Mouse (Mus musculus) cerebellum, adult 11-12 months (tissue): Measurements from ENCODE around the gene Vcl.

ENCODE experiments used
- DNase-seq: peaks from one replicate; pipeline ENCODE4 v3.0.0; 2022

The Vcl gene

DNA sequence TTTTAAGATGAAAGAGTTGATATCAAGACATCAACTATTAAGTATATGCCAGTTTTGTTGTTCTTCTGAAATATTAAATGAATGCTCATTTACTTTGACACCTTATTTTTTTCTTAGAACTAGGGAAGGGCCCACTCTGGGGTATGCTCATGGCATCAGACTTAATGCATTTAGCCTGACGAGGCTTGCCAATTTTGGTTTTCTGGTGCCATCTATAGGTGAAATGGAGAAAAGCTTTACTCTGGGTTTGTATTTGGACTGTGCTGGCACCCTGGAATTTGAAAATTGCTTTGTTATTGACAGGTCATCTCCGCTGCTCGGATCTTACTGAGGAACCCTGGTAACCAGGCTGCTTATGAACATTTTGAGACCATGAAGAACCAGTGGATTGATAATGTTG, 89.8 kb downstream of the Vcl start:
- no peak for DNase-seq

- peak; percentile 26 for DNase-seq
These were observed 91.2 kb downstream of the Vcl start for GRCm38 (mm10) chr14:21020435-21020834.

- no peak for DNase-seq
These were observed 98.3 kb downstream of the Vcl start for GRCm38 (mm10) chr14:21027542-21027941.

DNA sequence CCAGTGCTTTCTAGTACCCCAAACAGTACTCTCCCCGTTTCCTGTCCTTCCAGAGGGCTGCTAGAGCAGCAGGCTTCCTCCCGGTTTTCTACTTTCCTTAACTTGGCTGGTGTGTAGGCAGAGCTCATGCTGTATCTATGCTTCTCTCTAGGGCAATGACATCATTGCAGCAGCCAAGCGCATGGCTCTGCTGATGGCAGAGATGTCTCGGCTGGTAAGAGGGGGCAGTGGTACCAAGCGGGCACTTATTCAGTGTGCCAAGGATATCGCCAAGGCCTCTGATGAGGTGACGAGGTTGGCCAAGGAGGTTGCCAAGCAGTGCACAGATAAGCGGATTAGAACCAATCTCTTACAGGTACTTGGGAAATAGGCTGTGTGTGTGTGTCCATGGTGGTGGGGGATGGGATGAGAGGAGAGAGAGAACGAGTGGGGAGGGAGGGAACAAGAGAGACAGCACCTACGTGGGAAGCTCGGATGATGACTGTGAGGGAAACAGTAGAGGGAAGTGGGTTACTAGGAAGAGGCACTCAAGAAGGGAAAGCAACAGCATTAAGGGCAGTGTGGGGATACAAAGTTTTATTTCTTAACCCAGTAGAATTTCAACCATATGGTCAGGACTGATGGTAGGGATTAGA, 99.9 kb downstream of the Vcl start:
- no peak for DNase-seq

GRCm38 (mm10) chr14:21031783-21032511, 102.7 kb downstream of the Vcl start:
- no peak for DNase-seq

DNA sequence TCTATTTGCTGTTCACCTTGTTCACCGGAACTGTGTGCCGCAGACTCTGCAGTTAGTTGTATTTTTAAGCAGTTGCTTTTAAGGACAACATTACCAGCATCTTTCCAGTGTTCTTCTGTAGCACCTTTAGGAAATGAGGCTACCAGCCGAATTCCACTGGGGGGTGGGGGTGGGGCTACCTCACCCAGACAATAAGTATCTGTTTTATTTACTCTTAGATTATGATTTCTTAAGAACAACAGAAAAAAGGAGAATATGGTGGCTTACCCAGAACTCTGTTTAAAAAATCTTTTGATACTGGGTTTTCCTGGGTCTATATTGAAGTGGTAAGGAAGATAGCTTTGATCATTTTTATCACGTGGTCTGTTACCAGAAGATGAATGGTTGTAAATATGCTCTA, 105.1 kb downstream of the Vcl start:
- DNase-seq: no peak

DNA sequence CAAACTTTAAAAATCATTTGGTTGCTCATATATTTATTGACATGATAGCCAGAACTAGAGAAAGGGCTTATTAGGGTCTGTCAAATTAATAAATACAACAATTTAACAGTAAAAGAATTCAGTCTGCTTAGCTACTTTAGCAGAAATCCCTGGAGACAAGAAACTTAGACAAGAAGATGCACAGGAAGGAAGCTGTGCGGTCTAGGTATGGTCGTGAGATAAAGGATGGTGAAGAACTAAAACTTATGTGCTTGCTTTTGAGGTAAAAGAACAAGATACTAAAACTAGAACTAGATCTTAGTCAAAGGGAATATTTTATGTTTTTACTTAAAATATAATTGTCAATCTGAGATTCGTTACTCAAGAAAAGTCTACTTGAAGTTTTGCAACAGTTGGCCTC, 105.6 kb downstream of the Vcl start:
- no peak for DNase-seq

GRCm38 (mm10) chr14:21039077-21039476, 109.9 kb downstream of the Vcl start:
- DNase-seq: no peak

- no peak for DNase-seq
These were observed 110.4 kb downstream of the Vcl start for GRCm38 (mm10) chr14:21039623-21040022.

DNA sequence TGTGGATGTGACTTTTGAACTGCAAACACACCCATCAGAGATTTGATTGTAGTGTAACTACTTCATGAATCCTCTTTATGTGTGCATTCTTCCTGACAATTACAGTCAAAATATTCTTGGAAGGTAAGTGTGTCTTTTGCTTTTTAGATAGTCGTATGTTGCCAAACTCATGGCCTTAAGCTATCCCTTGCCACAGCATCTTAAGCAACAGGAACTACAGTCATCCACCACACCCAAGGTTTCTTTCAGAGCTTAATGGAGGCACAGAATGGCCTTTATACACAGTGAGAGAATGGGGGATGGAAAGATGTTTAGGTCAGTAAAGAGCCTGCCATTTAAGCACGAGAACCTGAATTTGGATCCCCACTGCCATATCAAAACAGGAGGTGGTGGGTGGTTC, 118.6 kb downstream of the Vcl start:
- DNase-seq: no peak

GRCm38 (mm10) chr14:21048879-21049278, 119.7 kb downstream of the Vcl start:
- no peak for DNase-seq

DNA sequence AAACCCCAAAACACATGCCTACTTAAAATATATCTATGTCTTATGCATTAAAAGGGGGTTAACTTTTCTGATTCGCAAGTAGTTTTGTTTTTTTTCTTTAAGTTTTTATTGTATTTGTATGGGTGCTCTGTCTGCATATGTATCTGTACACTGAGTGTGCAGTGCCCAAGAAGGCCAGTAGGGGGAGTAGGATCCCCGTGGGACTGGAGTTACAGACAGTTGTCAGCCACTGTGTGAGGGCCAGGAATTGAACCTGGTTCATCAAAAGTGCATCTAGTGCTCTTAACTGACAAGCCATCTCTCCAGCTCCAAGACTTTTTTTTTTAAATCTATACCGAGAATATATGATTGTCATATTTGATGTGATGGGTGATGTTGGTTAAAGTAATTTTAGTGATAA, 121.5 kb downstream of the Vcl start:
- no peak for DNase-seq

DNA sequence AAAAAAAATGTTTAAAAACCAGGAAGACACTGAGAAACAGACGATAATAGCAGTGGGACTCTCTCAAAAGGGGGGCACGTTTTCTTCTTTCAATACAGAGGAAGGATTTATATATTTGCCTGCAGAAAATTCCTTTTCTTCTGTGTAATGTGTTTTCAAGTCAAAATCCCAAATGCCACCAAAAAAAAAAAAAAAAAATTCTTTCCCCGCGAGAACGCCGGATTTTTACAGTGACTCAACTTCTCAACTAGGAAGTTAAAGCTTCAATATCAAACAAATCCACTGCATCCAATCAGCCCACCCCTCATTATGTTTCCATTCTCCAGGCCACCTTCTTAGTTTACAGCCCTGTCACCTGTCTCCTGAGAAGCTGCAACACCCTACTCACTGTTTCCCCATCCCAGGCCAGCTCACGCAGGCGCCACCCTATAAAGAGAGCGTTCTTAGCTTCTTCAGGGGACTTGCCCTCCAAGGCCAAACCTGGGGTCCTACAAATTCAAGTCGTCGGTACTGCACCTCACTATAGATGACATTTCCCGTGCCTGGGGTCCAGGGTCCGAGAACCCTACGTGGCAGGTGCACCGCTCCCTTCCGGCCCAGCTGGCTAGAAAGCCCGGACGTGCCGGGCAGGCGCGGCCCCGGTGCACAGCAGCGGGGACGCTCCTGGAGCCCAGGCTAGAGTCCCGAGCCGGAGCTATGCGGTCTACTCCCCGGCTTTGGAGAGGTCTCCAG, 122.3 kb downstream of the Vcl start:
- DNase-seq: no peak

DNA sequence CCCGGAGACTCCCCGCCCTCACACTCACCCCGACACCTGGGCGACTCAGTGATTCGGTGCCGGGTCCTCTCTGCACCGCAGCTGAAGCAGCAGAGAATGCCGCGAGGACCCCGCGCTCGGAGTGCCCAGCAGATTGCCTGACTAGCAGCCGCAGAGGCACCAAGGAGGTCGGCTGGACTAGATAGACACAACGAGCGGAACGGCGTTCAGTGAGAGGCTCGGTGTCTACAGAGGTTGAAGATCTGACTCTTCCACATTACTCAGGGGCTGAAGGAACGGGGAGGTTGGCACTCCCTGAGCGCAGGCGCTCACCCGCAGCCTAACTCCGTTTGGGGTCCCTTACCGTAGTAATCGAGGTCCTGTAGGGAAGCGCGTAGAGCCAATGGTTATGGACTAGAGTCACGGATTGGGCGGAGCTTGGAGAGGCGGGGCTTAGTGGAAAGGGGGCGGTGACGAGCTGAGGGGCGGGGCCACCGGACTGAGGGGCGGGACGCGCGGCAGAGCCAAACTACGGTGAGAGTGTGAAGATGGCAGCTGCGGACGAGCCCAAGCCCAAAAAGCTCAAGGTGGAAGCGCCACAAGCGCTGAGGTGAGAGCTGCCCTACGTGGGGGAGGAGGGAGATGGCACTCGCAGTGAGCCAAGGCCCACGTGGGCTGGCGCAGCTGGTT, 123.0 kb downstream of the Vcl start, which contains the start of the genes Ap3m1 and Adk:
Gene Ap3m1, minus strand, starts transcription at position 397 of the 669 bp plus-strand sequence.
Gene Adk, plus strand, starts transcription at position 463 of the 669 bp plus-strand sequence.
- DNase-seq: peak; percentile 91

- peak; percentile 86 for DNase-seq
These were observed 123.6 kb downstream of the Vcl start for GRCm38 (mm10) chr14:21052781-21053130.

- DNase-seq: no peak
These were observed 124.0 kb downstream of the Vcl start for GRCm38 (mm10) chr14:21053151-21053550.

DNA sequence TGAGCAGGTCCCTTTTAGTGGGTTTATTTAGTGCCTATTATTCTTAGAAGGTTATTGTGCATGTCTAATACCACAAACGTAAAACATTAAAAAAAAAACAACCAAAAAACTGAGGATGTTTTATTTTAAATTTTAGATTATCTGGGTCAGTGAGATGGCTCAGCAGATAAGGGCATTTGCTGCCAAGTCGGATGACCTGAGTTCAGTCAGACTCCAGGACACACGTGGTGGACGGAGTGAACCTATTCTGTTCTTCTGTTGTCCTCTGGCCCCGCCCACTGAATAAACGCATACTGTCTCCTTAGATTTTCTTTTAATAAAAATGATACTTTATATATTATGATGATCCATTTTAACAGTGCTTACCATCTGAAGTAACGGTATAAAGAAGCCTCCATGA, 124.4 kb downstream of the Vcl start:
- peak; percentile 38 for DNase-seq

DNA sequence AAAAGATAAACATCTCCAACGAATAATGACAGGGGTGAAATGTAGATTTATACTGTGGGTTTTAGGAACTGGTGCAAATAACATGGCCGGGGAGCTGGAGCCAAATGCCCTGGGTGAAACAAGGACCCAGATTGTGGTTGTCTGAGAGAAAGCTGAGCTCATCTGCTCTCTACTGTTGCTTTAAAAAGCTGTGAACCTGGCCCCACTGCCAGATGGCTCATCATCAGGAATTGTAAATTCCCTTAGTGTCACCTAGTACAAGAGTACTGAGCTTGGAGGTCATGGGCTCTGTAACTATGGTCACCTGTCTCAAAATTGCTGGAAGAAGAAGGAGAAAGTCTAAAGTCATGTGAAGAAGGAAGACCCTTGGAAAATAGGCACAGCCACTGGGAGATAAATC, 129.8 kb downstream of the Vcl start:
- DNase-seq: no peak

DNA sequence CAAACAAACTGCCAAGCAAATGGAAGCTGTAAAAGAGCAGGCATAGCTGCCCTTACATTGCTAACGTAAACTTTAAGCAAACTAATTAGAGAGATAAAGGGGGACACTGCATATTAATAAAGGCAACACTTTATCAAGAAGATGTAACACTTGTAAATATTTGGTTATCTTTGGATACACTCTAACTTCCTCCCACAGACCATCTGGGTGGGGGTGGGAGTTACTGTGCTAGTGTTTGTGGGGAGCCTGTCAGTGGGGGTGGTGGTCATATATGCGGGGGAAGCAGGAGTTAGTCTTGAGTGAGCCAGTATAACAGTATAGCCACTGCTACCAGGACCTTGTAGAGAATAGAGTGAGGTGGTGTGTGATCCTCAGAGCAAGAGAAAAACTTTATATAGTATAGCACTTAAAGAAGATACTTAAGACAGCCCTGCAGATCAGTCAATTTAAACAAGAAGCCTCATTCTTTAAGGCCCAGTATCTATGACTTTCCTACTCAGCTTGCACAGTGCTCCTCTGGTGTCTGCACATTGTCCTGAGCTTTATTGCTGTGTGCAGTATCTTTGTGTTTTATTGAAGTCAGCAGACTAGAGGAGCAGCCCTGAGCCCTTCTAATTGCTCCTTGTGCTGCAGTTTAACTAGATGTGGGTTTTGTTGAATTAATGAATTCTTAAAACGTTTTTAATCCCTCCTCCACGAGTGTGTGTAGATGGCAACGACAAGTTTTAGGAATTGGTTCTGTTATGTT, 133.7 kb downstream of the Vcl start:
- DNase-seq: no peak

GRCm38 (mm10) chr14:21064321-21064720, 135.1 kb downstream of the Vcl start:
- no peak for DNase-seq

DNA sequence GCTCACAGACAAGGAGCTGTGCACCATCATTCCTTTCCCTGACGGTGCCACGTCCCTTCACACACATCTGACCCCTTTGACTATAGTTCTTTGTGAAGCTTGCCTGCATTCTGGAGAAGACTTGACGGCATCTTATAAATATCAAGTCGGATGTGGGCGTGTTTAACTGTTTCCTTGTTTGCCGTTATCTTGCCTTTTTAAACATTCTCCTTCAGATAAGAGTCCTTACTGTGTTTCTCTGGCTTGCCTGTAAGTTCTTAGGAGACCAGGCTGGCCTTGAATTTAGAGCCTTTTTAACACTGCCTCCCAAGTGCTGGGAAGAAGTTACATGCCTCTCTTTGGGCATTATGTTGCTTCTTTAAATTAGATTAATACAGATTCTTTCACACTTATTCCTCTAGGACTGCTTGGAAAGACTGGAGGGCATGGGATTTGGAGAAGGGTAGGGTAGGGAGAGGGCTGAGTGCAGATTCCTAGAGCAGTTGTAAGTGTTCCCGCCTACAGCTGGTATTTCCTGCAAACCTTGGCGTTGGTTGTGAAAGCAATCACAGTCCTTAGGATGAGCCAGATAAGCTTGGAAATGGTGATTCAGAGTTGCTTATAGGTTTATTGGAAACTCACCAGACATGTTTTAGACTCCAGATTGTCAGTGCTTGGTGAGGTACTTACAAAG, 136.4 kb downstream of the Vcl start:
- no peak for DNase-seq

GRCm38 (mm10) chr14:21069594-21069993, 140.4 kb downstream of the Vcl start:
- no peak for DNase-seq
